7 mouse cellular contexts compared by ENCODE assay signal in genomic region chr10:93539775-93540430, GRCm38 (mm10). TPM values are rescaled to one million over a fixed set of nuclear protein-coding genes. Genes with fewer than 3 reads are reported as not detected.
DNase-seq lines count a peak whose midpoint lies in the region; ATAC-seq lines count a peak whose summit lies in the region.

Gene Amdhd1, minus strand, starts transcription at chr10:93540033.

- WGBS in embryonic facial prominence, embryonic 11.5 days: 4% methylated on average over 35 of the region's 35 CpGs
- 3% methylated on average over 35 of the region's 35 CpGs for WGBS in limb, embryonic 13.5 days
- WGBS in midbrain, embryonic 15.5 days: 3% methylated on average over 35 of the region's 35 CpGs

- peak; percentile 90 for ATAC-seq in embryonic facial prominence, embryonic 11.5 days (replicated peaks; ENCODE audit: insufficient number of reproducible peaks, low FRiP score, low TSS enrichment, low read depth)
- peak; percentile 72 for ATAC-seq in limb, embryonic 13.5 days (ENCODE audit: low FRiP score, low read depth)
- ATAC-seq in midbrain, embryonic 15.5 days (replicated peaks): peak; percentile 91

- H3K4me3 ChIP-seq in embryonic facial prominence, embryonic 11.5 days (ENCODE audit: low read depth, low read length): peak within 1 kb of the TSS; percentile 32
- H3K4me3 ChIP-seq in limb, embryonic 13.5 days: peak within 1 kb of the TSS; percentile 44
- H3K4me3 ChIP-seq in midbrain, embryonic 15.5 days: peak within 1 kb of the TSS; percentile 32

- no peak within 1 kb of the TSS for H3K27ac ChIP-seq in embryonic facial prominence, embryonic 11.5 days (replicated peaks; ENCODE audit: low read depth, low read length)
- H3K27ac ChIP-seq in limb, embryonic 13.5 days: no peak within 1 kb of the TSS
- no peak within 1 kb of the TSS for H3K27ac ChIP-seq in midbrain, embryonic 15.5 days

- H3K27me3 ChIP-seq in embryonic facial prominence, embryonic 11.5 days (ENCODE audit: control insufficient read depth, insufficient read depth, low read length): no peaks in the 10 kb centered on the region; the same call in 1 of the 2 replicates
- peaks cover 18% of the 10 kb centered on the region for H3K27me3 ChIP-seq in limb, embryonic 13.5 days
- H3K27me3 ChIP-seq in midbrain, embryonic 15.5 days (replicated peaks): no peaks in the 10 kb centered on the region

- H3K4me2 ChIP-seq in embryonic facial prominence, embryonic 11.5 days (ENCODE audit: low read depth, low read length): peak within 1 kb of the TSS; percentile 81
- peak within 1 kb of the TSS; percentile 81 for H3K4me2 ChIP-seq in limb, embryonic 13.5 days (replicated peaks)
- H3K4me2 ChIP-seq in midbrain, embryonic 15.5 days: peak within 1 kb of the TSS; percentile 61

- no peaks in the 10 kb centered on the region for H3K36me3 ChIP-seq in embryonic facial prominence, embryonic 11.5 days (replicated peaks; ENCODE audit: control insufficient read depth, insufficient read depth, low read depth, low read length)
- H3K36me3 ChIP-seq in limb, embryonic 13.5 days: no peaks in the 10 kb centered on the region
- H3K36me3 ChIP-seq in midbrain, embryonic 15.5 days (replicated peaks): no peaks in the 10 kb centered on the region

- peak within 1 kb of the TSS; percentile 45 for H3K9ac ChIP-seq in embryonic facial prominence, embryonic 11.5 days (replicated peaks; ENCODE audit: low read length)
- peak within 1 kb of the TSS; percentile 54 for H3K9ac ChIP-seq in limb, embryonic 13.5 days
- H3K9ac ChIP-seq in midbrain, embryonic 15.5 days: 0 out of 2 replicates have a peak within 1 kb of the TSS, but pooled peaks have one; percentile 15

- H3K4me1 ChIP-seq in embryonic facial prominence, embryonic 11.5 days (ENCODE audit: control insufficient read depth, insufficient read depth, low read length): no peaks in the 10 kb centered on the region
- H3K4me1 ChIP-seq in limb, embryonic 13.5 days: peaks cover 6% of the 10 kb centered on the region
- peaks cover 11% of the 10 kb centered on the region for H3K4me1 ChIP-seq in midbrain, embryonic 15.5 days

- peak; percentile 95 for DNase-seq in adrenal gland, postnatal 14 days
- peak; percentile 83 for DNase-seq in embryonic facial prominence, embryonic 11.5 days (ENCODE audit: low spot score)
- DNase-seq in heart, adult 11 months: peak; percentile 98
- peak; percentile 71 for DNase-seq in kidney, adult 11 months
- DNase-seq in spleen, adult 18-20 months: peak; percentile 73 to 75

- H3K9me3 ChIP-seq in embryonic facial prominence, embryonic 11.5 days (replicated peaks; ENCODE audit: control insufficient read depth, low read length): no peaks in the 10 kb centered on the region
- H3K9me3 ChIP-seq in limb, embryonic 13.5 days: no peaks in the 10 kb centered on the region
- H3K9me3 ChIP-seq in midbrain, embryonic 15.5 days: no peaks in the 10 kb centered on the region

RNA-seq across cellular contexts. Expression of gene Amdhd1, which starts in this region (rescaled TPM):
- 0.75 and 11.8 TPM in 2 replicates for total RNA-seq in adrenal gland, postnatal 14 days (2021)
- polyA plus RNA-seq in embryonic facial prominence, embryonic 11.5 days (2014; fragmentation: Nextera tagmentation; extraction: Ambion mirVana): 0.25 and 0.31 TPM in 2 replicates
- 0.47 and 0.55 TPM in 2 replicates for polyA plus RNA-seq in limb, embryonic 13.5 days (2015; fragmentation: Nextera tagmentation; extraction: Ambion mirVana)
- 0.06 and 0.11 TPM in 2 replicates for polyA plus RNA-seq in midbrain, embryonic 15.5 days (2015; fragmentation: Nextera tagmentation; extraction: Ambion mirVana)

Comparison
In these comparisons a context has a peak if more than half of its experiments do, and no peak if none do; other contexts are left out.
1. Peak in DNase-seq, ATAC-seq, H3K4me3 ChIP-seq, H3K9ac ChIP-seq and H3K4me2 ChIP-seq in embryonic facial prominence, embryonic 11.5 days; RNA of the gene not detected or under 1 TPM.
2. Peak in ATAC-seq, H3K4me3 ChIP-seq, H3K9ac ChIP-seq and H3K4me2 ChIP-seq in limb, embryonic 13.5 days; RNA of the gene not detected or under 1 TPM.
3. Peak in ATAC-seq, H3K4me3 ChIP-seq, H3K9ac ChIP-seq and H3K4me2 ChIP-seq in midbrain, embryonic 15.5 days; RNA of the gene not detected or under 1 TPM.